Comparison of ENCODE assay signal across 8 mouse cellular contexts in the genomic region with DNA sequence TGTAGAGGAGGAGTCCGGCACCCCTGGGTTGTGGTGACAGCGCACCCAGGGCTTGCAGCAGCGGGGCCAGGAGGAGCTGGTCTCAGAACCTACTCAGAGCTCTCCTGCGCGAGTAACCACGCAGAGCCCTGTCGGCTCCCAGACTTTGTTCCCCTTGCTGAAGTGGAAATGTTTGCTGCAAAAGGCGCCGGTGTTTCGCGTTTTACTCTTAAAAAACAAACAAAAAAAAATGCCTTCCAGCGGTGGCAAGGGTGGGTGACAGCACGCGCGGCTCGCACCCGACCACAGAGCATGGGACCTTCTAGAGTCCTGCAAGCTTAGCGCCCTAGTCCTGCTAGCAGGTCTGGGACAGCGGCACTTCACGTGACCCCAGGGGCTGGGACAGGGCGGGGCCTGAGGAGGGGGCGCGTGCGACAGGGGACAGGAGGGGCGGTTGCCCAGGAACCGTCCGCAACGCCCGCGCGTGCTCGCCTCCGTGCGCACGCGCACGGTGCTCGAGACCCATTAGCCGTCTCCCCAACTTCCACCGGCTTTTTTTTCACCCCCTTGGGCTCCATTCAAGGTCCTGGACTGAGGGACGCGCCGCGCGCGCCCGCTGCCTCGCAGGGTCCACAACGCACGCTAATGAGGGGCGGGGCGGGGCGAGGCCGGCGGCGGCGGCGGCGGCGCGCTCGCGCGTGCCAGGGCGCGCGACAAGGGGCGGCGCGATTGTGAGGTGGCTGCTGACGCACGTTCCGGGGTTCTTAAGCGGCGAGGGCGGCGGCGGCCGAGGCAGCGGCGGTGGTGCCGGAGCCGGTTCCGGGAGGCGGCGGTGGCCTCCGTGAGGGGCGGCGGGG. TPM values are rescaled to one million over a fixed set of nuclear protein-coding genes. Genes with fewer than 3 reads are reported as not detected.
DNase-seq lines count a peak whose midpoint lies in the region; ATAC-seq and TF ChIP-seq lines count a peak whose summit lies in the region.

Cpeb2 (plus strand) TSS at position 691 of the 836 bp plus-strand sequence.

- H3K4me2 ChIP-seq in forebrain, postnatal 0 days (ENCODE audit: low read depth): peak within 1 kb of the TSS; percentile 83
- peak within 1 kb of the TSS; percentile 92 for H3K4me2 ChIP-seq in lung, embryonic 15.5 days

- peaks cover 4% of the 10 kb centered on the region; the same call in 1 of the 2 replicates for H3K27me3 ChIP-seq in forebrain, postnatal 0 days (ENCODE audit: insufficient read depth, low read length)
- H3K27me3 ChIP-seq in lung, embryonic 15.5 days: no peaks in the 10 kb centered on the region; the same call in 1 of the 2 replicates

- peak within 1 kb of the TSS; percentile 96 for H3K4me3 ChIP-seq in forebrain, postnatal 0 days (ENCODE audit: low read depth, low read length)
- H3K4me3 ChIP-seq in lung, embryonic 15.5 days: peak within 1 kb of the TSS; percentile 95

- TF ChIP-seq CTCF in forebrain, postnatal 0 days (IDR thresholded peaks at IDR 0.05; ENCODE audit: low read depth): no peak

- peak; percentile 91 for DNase-seq in ES-CJ7 (ENCODE audit: low read depth, low spot score)
- DNase-seq in cerebellum, adult 11 months: peak; percentile 97
- DNase-seq in forebrain, postnatal 0 days: peak; percentile 94
- peak; percentile 95 for DNase-seq in heart, postnatal 4 days
- peak; percentile 94 for DNase-seq in layer of hippocampus, adult 8-10 months (ENCODE audit: low spot score in 2 of 2)
- peak; percentile 94 for DNase-seq in ovary, adult 18-20 months (ENCODE audit: low spot score)
- DNase-seq in thymus, postnatal 0 days (ENCODE audit: low spot score): peak; percentile 82

- H3K27ac ChIP-seq in forebrain, postnatal 0 days (ENCODE audit: low read depth, low read length): peak within 1 kb of the TSS; percentile 99
- H3K27ac ChIP-seq in lung, embryonic 15.5 days: peak within 1 kb of the TSS; percentile 98

- H3K36me3 ChIP-seq in forebrain, postnatal 0 days (ENCODE audit: insufficient read depth): no peaks in the 10 kb centered on the region
- no peaks in the 10 kb centered on the region for H3K36me3 ChIP-seq in lung, embryonic 15.5 days

- peak within 1 kb of the TSS; percentile 91 for H3K9ac ChIP-seq in forebrain, postnatal 0 days
- H3K9ac ChIP-seq in lung, embryonic 15.5 days: peak within 1 kb of the TSS; percentile 74

- 2% methylated on average over 82 of the region's 89 CpGs for WGBS in forebrain, postnatal 0 days
- WGBS in lung, embryonic 15.5 days: under 1% methylated on average over 83 of the region's 89 CpGs

- H3K9me3 ChIP-seq in forebrain, postnatal 0 days (ENCODE audit: low read length): no peaks in the 10 kb centered on the region
- H3K9me3 ChIP-seq in lung, embryonic 15.5 days: no peaks in the 10 kb centered on the region

- peak; percentile 86 for ATAC-seq in forebrain, postnatal 0 days
- peak; percentile 93 for ATAC-seq in lung, embryonic 15.5 days (ENCODE audit: borderline replicate concordance, extremely low read depth, low FRiP score, low TSS enrichment)

- H3K4me1 ChIP-seq in forebrain, postnatal 0 days (ENCODE audit: insufficient read depth): 0 out of 2 replicates have a peak, but pooled peaks cover 3% of the 10 kb centered on the region
- H3K4me1 ChIP-seq in lung, embryonic 15.5 days: peaks cover 7% of the 10 kb centered on the region; the same call in 1 of the 2 replicates

RNA-seq across cellular contexts. Expression of gene Cpeb2, which starts in this region (rescaled TPM):
- total RNA-seq in forebrain, postnatal 0 days (2014; rRNA removed): 16.1 and 27.8 TPM in 2 replicates
- 5.6 and 8.5 TPM in 2 replicates for polyA plus RNA-seq in forebrain, postnatal 0 days (2015; fragmentation: Nextera tagmentation; extraction: Ambion mirVana)
- 10 to 100 TPM; 26.0 to 29.4 TPM for total RNA-seq in heart, postnatal 4 days (2021)
- total RNA-seq in layer of hippocampus, adult 8-10 months (2022): 10 to 100 TPM; 52.0 to 58.2 (median 56.1) TPM
- polyA plus RNA-seq in lung, embryonic 15.5 days (2015; fragmentation: Nextera tagmentation; extraction: Ambion mirVana): 1.2 and 1.7 TPM in 2 replicates
- 0.62 and 0.90 TPM in 2 replicates for polyA plus RNA-seq in thymus, postnatal 0 days (2015; fragmentation: Nextera tagmentation; extraction: Ambion mirVana)

Comparison
In these comparisons a context has a peak if more than half of its experiments do, and no peak if none do; other contexts are left out.
1. Peak in every context shown above with its lines: DNase-seq, ATAC-seq, H3K4me3 ChIP-seq and H3K27ac ChIP-seq.
2. Peak in DNase-seq in thymus, postnatal 0 days; RNA of the gene not detected or under 1 TPM.